Mouse (Mus musculus): Measurements from ENCODE around the gene Cntn1. TPM values are rescaled to one million over a fixed set of nuclear protein-coding genes. Genes with fewer than 3 reads are reported as not detected.

The Cntn1 gene
- polyA plus RNA-seq, 1 experiment = 2.1 TPM

- Histone ChIP-seq H3K4me1 (ENCODE audit: control insufficient read depth, insufficient read depth, low read length) (no peaks in the 10 kb centered on the region), H3K4me3 (replicated peaks; ENCODE audit: extremely low read depth, low read depth, low read length) (no peak overlapping the region)
- DNase-seq = no peak
- 74% methylated on average over 3 of the region's 3 CpGs for WGBS
- no peak for TF ChIP-seq POLR2A (IDR thresholded peaks at IDR 0.05; ENCODE audit: borderline replicate concordance, extremely low read depth, low read depth, low read length)
- no peak for TF ChIP-seq CTCF (IDR thresholded peaks at IDR 0.05; ENCODE audit: insufficient read depth, low read length)
Measured at GRCm38 (mm10) chr15:92132936-92133335, 82.0 kb downstream of the Cntn1 start.

GRCm38 (mm10) chr15:92134254-92134653 lies 83.3 kb downstream of the Cntn1 start:
- TF ChIP-seq POLR2A (IDR thresholded peaks at IDR 0.05; ENCODE audit: borderline replicate concordance, extremely low read depth, low read depth, low read length) (no peak), CTCF (IDR thresholded peaks at IDR 0.05; ENCODE audit: insufficient read depth, low read length) (no peak)
- no peak overlapping the region for H3K4me3 ChIP-seq (replicated peaks; ENCODE audit: extremely low read depth, low read depth, low read length)
- 59% methylated on average over 9 of the region's 9 CpGs for WGBS

GRCm38 (mm10) chr15:92137026-92137425 lies 86.1 kb downstream of the Cntn1 start:
- WGBS = 84% methylated on average over 6 of the region's 6 CpGs

More at GRCm38 (mm10) chr15:92134254-92134653, 83.3 kb downstream of the Cntn1 start:
- H3K4me1 ChIP-seq (ENCODE audit: control insufficient read depth, insufficient read depth, low read length) = no peaks in the 10 kb centered on the region
- no peak for DNase-seq

GRCm38 (mm10) chr15:92141972-92142371 lies 91.0 kb downstream of the Cntn1 start:
- no peak for TF ChIP-seq POLR2A (IDR thresholded peaks at IDR 0.05; ENCODE audit: borderline replicate concordance, extremely low read depth, low read depth, low read length)
- TF ChIP-seq CTCF (IDR thresholded peaks at IDR 0.05; ENCODE audit: insufficient read depth, low read length) = no peak
- Histone ChIP-seq H3K4me1 (ENCODE audit: control insufficient read depth, insufficient read depth, low read length) (no peaks in the 10 kb centered on the region), H3K4me3 (replicated peaks; ENCODE audit: extremely low read depth, low read depth, low read length) (no peak overlapping the region)
- 72% methylated on average over 4 of the region's 4 CpGs for WGBS
- no peak for DNase-seq

More at GRCm38 (mm10) chr15:92137026-92137425, 86.1 kb downstream of the Cntn1 start:
- Histone ChIP-seq H3K4me3 (replicated peaks; ENCODE audit: extremely low read depth, low read depth, low read length) (no peak overlapping the region), H3K4me1 (ENCODE audit: control insufficient read depth, insufficient read depth, low read length) (no peaks in the 10 kb centered on the region)
- TF ChIP-seq POLR2A (IDR thresholded peaks at IDR 0.05; ENCODE audit: borderline replicate concordance, extremely low read depth, low read depth, low read length) (no peak), CTCF (IDR thresholded peaks at IDR 0.05; ENCODE audit: insufficient read depth, low read length) (no peak)
- no peak for DNase-seq

GRCm38 (mm10) chr15:92154921-92155320 lies 104.0 kb downstream of the Cntn1 start:
- Histone ChIP-seq H3K4me1 (ENCODE audit: control insufficient read depth, insufficient read depth, low read length) (no peaks in the 10 kb centered on the region), H3K4me3 (replicated peaks; ENCODE audit: extremely low read depth, low read depth, low read length) (no peak overlapping the region)
- TF ChIP-seq CTCF (IDR thresholded peaks at IDR 0.05; ENCODE audit: insufficient read depth, low read length) (no peak), POLR2A (IDR thresholded peaks at IDR 0.05; ENCODE audit: borderline replicate concordance, extremely low read depth, low read depth, low read length) (no peak)
- 93% methylated on average over 2 of the region's 2 CpGs for WGBS
- DNase-seq = no peak

GRCm38 (mm10) chr15:92160855-92161162 lies 109.8 kb downstream of the Cntn1 start:
- no peak for TF ChIP-seq CTCF (IDR thresholded peaks at IDR 0.05; ENCODE audit: insufficient read depth, low read length)
- TF ChIP-seq POLR2A (IDR thresholded peaks at IDR 0.05; ENCODE audit: borderline replicate concordance, extremely low read depth, low read depth, low read length) = no peak
- Histone ChIP-seq H3K4me3 (replicated peaks; ENCODE audit: extremely low read depth, low read depth, low read length) (no peak overlapping the region), H3K4me1 (ENCODE audit: control insufficient read depth, insufficient read depth, low read length) (no peaks in the 10 kb centered on the region)
- 70% methylated on average over 10 of the region's 10 CpGs for WGBS
- DNase-seq = no peak

GRCm38 (mm10) chr15:92161163-92162025 lies 110.4 kb downstream of the Cntn1 start:
- WGBS = 45% methylated on average over 20 of the region's 20 CpGs
- no peaks in the 10 kb centered on the region for H3K4me1 ChIP-seq (ENCODE audit: control insufficient read depth, insufficient read depth, low read length)
- DNase-seq = no peak
- TF ChIP-seq CTCF (IDR thresholded peaks at IDR 0.05; ENCODE audit: insufficient read depth, low read length) = no peak
- TF ChIP-seq POLR2A (IDR thresholded peaks at IDR 0.05; ENCODE audit: borderline replicate concordance, extremely low read depth, low read depth, low read length) = no peak
- no peak overlapping the region for H3K4me3 ChIP-seq (replicated peaks; ENCODE audit: extremely low read depth, low read depth, low read length)

- H3K4me1 ChIP-seq (ENCODE audit: control insufficient read depth, insufficient read depth, low read length) = no peaks in the 10 kb centered on the region
- 61% methylated on average over 4 of the region's 4 CpGs for WGBS
- TF ChIP-seq CTCF (IDR thresholded peaks at IDR 0.05; ENCODE audit: insufficient read depth, low read length) (no peak), POLR2A (IDR thresholded peaks at IDR 0.05; ENCODE audit: borderline replicate concordance, extremely low read depth, low read depth, low read length) (no peak)
- no peak for DNase-seq
- no peak overlapping the region for H3K4me3 ChIP-seq (replicated peaks; ENCODE audit: extremely low read depth, low read depth, low read length)
Measured at GRCm38 (mm10) chr15:92162835-92163234, 111.9 kb downstream of the Cntn1 start.

- DNase-seq = no peak
- Histone ChIP-seq H3K4me3 (replicated peaks; ENCODE audit: extremely low read depth, low read depth, low read length) (no peak overlapping the region), H3K4me1 (ENCODE audit: control insufficient read depth, insufficient read depth, low read length) (no peaks in the 10 kb centered on the region)
- 67% methylated on average over 3 of the region's 3 CpGs for WGBS
- TF ChIP-seq CTCF (IDR thresholded peaks at IDR 0.05; ENCODE audit: insufficient read depth, low read length) (no peak), POLR2A (IDR thresholded peaks at IDR 0.05; ENCODE audit: borderline replicate concordance, extremely low read depth, low read depth, low read length) (no peak)
Measured at GRCm38 (mm10) chr15:92164127-92164526, 113.2 kb downstream of the Cntn1 start.

GRCm38 (mm10) chr15:92166266-92166665 lies 115.3 kb downstream of the Cntn1 start:
- 78% methylated on average over 5 of the region's 5 CpGs for WGBS
- no peaks in the 10 kb centered on the region for H3K4me1 ChIP-seq (ENCODE audit: control insufficient read depth, insufficient read depth, low read length)
- no peak for DNase-seq
- no peak overlapping the region for H3K4me3 ChIP-seq (replicated peaks; ENCODE audit: extremely low read depth, low read depth, low read length)
- TF ChIP-seq POLR2A (IDR thresholded peaks at IDR 0.05; ENCODE audit: borderline replicate concordance, extremely low read depth, low read depth, low read length) (no peak), CTCF (IDR thresholded peaks at IDR 0.05; ENCODE audit: insufficient read depth, low read length) (no peak)

All from lung, adult 2 months (tissue).